Mouse (Mus musculus) cerebellum, adult 2 months (tissue): ENCODE results near the gene Slc6a6.

Experiments used
- CTCF ChIP-seq: fragments of 200-500 bp; IDR thresholded peaks from 2 replicates; pipeline ENCODE4 v1.5.1; 2011; ENCODE audit warnings: low read depth, mild to moderate bottlenecking, control low read depth, low read length, moderate library complexity, borderline replicate concordance; ENCODE audit not compliant: insufficient read depth
- POLR2A ChIP-seq: fragments of 200-500 bp; IDR thresholded peaks from 2 replicates; pipeline ENCODE4 v1.6.1; 2011; ENCODE audit warnings: low read length, control low read depth, borderline replicate concordance; ENCODE audit not compliant: insufficient read depth

DNA sequence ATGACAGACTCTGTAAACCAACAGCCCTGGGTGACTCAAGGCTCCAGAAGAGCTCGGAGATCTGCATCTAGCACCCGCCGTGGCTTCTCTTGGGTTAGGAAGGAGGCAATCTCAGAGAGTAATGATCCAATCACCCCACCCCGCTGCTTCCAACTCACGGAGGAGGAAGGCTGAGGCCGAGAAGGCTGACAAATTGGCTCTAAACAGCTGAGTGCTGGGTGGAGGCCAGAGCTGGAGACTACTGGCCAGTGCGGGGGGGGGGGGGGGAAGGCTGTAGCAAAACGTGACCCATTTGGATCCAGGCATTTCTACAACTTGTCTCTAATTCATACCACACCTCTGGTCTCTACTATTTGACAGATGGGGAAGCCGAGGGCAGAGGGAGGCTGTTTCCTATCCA, 95.4 kb downstream of the Slc6a6 start:
- TF ChIP-seq CTCF (no peak), POLR2A (no peak)
